Mouse (Mus musculus) hindbrain, postnatal 0 days (tissue): ENCODE measurements around the gene Ccdc157. TPM values are rescaled to one million over a fixed set of nuclear protein-coding genes. Genes with fewer than 3 reads are reported as not detected.
"Not testable (repeated sequence)": the region's sequence is repeated elsewhere in the genome, so short reads cannot be mapped to it uniquely, and the experiment has no call there.

Experiments
- ATAC-seq: fragments of 200-750 bp; cut with Nextera tagmentation; 2 replicates; pipeline ENCODE4 v1.8.0; 2017; ENCODE audit warnings: mild to moderate bottlenecking, moderate TSS enrichment, moderate library complexity
- DNase-seq: peaks from one replicate; pipeline ENCODE4 v3.0.0-alpha.2; 2015; ENCODE audit warnings: low spot score
- H3K27ac ChIP-seq: fragments of 300-500 bp; sonication (generic); 2 replicates; pipeline ENCODE4 v1.5.1; 2014; ENCODE audit warnings: mild to moderate bottlenecking
- H3K27me3 ChIP-seq: fragments of 300-500 bp; sonication (generic); 2 replicates; pipeline ENCODE4 v1.6.1; 2014; ENCODE audit warnings: low read length, mixed read lengths; ENCODE audit not compliant: insufficient read depth
- H3K36me3 ChIP-seq: fragments of 300-500 bp; sonication (generic); 2 replicates; pipeline ENCODE4 v1.6.1; 2014; ENCODE audit warnings: low read length, mixed read lengths; ENCODE audit not compliant: insufficient read depth
- H3K4me1 ChIP-seq: fragments of 300-500 bp; sonication (generic); 2 replicates; pipeline ENCODE4 v1.6.1; 2014; ENCODE audit warnings: antibody characterized with exemption, low read length, mixed read lengths; ENCODE audit not compliant: insufficient read depth
- H3K4me2 ChIP-seq: fragments of 300-500 bp; sonication (generic); 2 replicates; pipeline ENCODE4 v1.6.1; 2014; ENCODE audit warnings: low read depth, mild to moderate bottlenecking, low read length, moderate library complexity, mixed read lengths
- H3K4me3 ChIP-seq: fragments of 300-500 bp; sonication (generic); 2 replicates; pipeline ENCODE4 v1.5.1; 2014; ENCODE audit warnings: low read length
- H3K9ac ChIP-seq: fragments of 300-500 bp; sonication (generic); replicated peaks from 2 replicates; pipeline ENCODE4 v1.6.1; 2014; ENCODE audit warnings: mild to moderate bottlenecking, low read length, moderate library complexity, mixed read lengths
- H3K9me3 ChIP-seq: fragments of 300-500 bp; sonication (generic); 2 replicates; pipeline ENCODE4 v1.6.1; 2016; ENCODE audit warnings: low read length, mixed read lengths
- CTCF ChIP-seq: IDR thresholded peaks from 2 replicates; pipeline ENCODE4 v1.5.1; 2016; ENCODE audit warnings: antibody characterized with exemption, control low read depth, low read depth
- WGBS: fragments of 180-500 bp; shearing (Covaris S2); extraction: QIAGEN DNeasy Blood & Tissue Kit; methylation state at CpG from one replicate; pipeline ENCODE4 v1.1.7; 2014; 5-methylcytosine and 5-hydroxymethylcytosine counted together
- polyA plus RNA-seq: library from polyadenylated mRNA; unstranded; fragments of >200 nt; fragmentation: Nextera tagmentation; extraction: Ambion mirVana; gene quantifications from 2 replicates; pipeline ENCODE4 v1.2.1, GENCODE M21; 2015
- total RNA-seq: library from RNA; depleted of rRNA; stranded (reverse); fragments of >200 nt; gene quantifications from 2 replicates; pipeline ENCODE4 v1.2.3, GENCODE M21; 2014

Ccdc157 gene
- total and polyA plus RNA-seq, 2 experiments from 2014 or later, result 10.9 to 20.8 TPM

- no peaks in the 10 kb centered on the region for H3K9me3 ChIP-seq
- 1% methylated on average over 63 of the region's 66 CpGs for WGBS
- ATAC-seq (peak; percentile 92), DNase-seq (peak; percentile 97)
- TF ChIP-seq CTCF, result peak; percentile 77
- peak within 1 kb of the TSS; percentile 95 for H3K27ac ChIP-seq
- peaks cover 17% of the 10 kb centered on the region for H3K36me3 ChIP-seq
- H3K4me2 ChIP-seq, result peak within 1 kb of the TSS; percentile 89
- H3K9ac ChIP-seq, result peak within 1 kb of the TSS; percentile 98
- peaks cover 14% of the 10 kb centered on the region for H3K4me1 ChIP-seq
- no peaks in the 10 kb centered on the region for H3K27me3 ChIP-seq
- peak within 1 kb of the TSS; percentile 91 for H3K4me3 ChIP-seq
Measured at GRCm38 (mm10) chr11:4134986-4135935, 24.8 kb downstream of the Ccdc157 start, which contains the start of gene Rnf215. TSS of gene Rnf215 (plus strand) at chr11:4135202.

GRCm38 (mm10) chr11:4134400-4134799, 25.7 kb downstream of the Ccdc157 start:
- H3K27me3 ChIP-seq, result no peaks in the 10 kb centered on the region
- H3K4me2 ChIP-seq, result peak overlapping the region; percentile 89
- WGBS, result 63% methylated on average over 6 of the region's 6 CpGs
- no peak; the same call in 1 of the 2 replicates for ATAC-seq
- peaks cover 14% of the 10 kb centered on the region for H3K4me1 ChIP-seq
- peaks cover 8% of the 10 kb centered on the region; the same call in 1 of the 2 replicates for H3K36me3 ChIP-seq
- H3K9me3 ChIP-seq, result no peaks in the 10 kb centered on the region
- no peak for DNase-seq
- H3K4me3 ChIP-seq, result no peak overlapping the region
- H3K9ac ChIP-seq, result 0 out of 2 replicates have a peak overlapping the region, but pooled peaks have one; percentile 98
- TF ChIP-seq CTCF, result no peak
- H3K27ac ChIP-seq, result peak overlapping the region; percentile 95; the same call in 1 of the 2 replicates

GRCm38 (mm10) chr11:4133450-4133849, 26.6 kb downstream of the Ccdc157 start:
- 55% methylated on average over 3 of the region's 3 CpGs for WGBS
- no peak overlapping the region for H3K4me2 ChIP-seq
- no peak for DNase-seq
- 0 out of 2 replicates have a peak, but pooled peaks cover 7% of the 10 kb centered on the region for H3K36me3 ChIP-seq
- no peak for ATAC-seq
- no peak overlapping the region for H3K4me3 ChIP-seq
- H3K27ac ChIP-seq, result no peak overlapping the region
- TF ChIP-seq CTCF, result peak; percentile 62
- no peaks in the 10 kb centered on the region for H3K27me3 ChIP-seq
- H3K9ac ChIP-seq, result no peak overlapping the region
- peaks cover 14% of the 10 kb centered on the region for H3K4me1 ChIP-seq
- H3K9me3 ChIP-seq, result no peaks in the 10 kb centered on the region

GRCm38 (mm10) chr11:4128461-4128860, 31.6 kb downstream of the Ccdc157 start:
- not testable (repeated sequence) for H3K9me3 ChIP-seq, DNase-seq, H3K36me3 ChIP-seq, H3K4me2 ChIP-seq, H3K27ac ChIP-seq, ATAC-seq, H3K4me1 ChIP-seq, H3K4me3 ChIP-seq, H3K27me3 ChIP-seq, H3K9ac ChIP-seq
- 96% methylated on average over 4 of the region's 4 CpGs for WGBS

- no peak overlapping the region for H3K27ac ChIP-seq
Measured at GRCm38 (mm10) chr11:4127059-4127458, 33.0 kb downstream of the Ccdc157 start.

GRCm38 (mm10) chr11:4123922-4124321, 36.2 kb downstream of the Ccdc157 start:
- DNase-seq, result peak; percentile 29
- H3K36me3 ChIP-seq, result no peaks in the 10 kb centered on the region
- TF ChIP-seq CTCF, result peak; percentile 66
- H3K4me3 ChIP-seq, result no peak overlapping the region
- WGBS, result 60% methylated on average over 5 of the region's 5 CpGs
- H3K9me3 ChIP-seq, result peaks cover 3% of the 10 kb centered on the region; the same call in 1 of the 2 replicates
- H3K27me3 ChIP-seq, result no peaks in the 10 kb centered on the region
- no peak overlapping the region for H3K9ac ChIP-seq
- no peak overlapping the region for H3K4me2 ChIP-seq
- no peak for ATAC-seq
- H3K4me1 ChIP-seq, result peaks cover 10% of the 10 kb centered on the region; the same call in 1 of the 2 replicates
- H3K27ac ChIP-seq, result no peak overlapping the region

More at GRCm38 (mm10) chr11:4127059-4127458, 33.0 kb downstream of the Ccdc157 start:
- no peaks in the 10 kb centered on the region for H3K27me3 ChIP-seq
- WGBS, result 89% methylated on average over 1 of the region's 1 CpGs
- no peak for ATAC-seq
- peak; percentile 31 for TF ChIP-seq CTCF
- no peaks in the 10 kb centered on the region for H3K36me3 ChIP-seq
- no peak overlapping the region for H3K9ac ChIP-seq
- no peak overlapping the region for H3K4me3 ChIP-seq
- no peak for DNase-seq
- no peaks in the 10 kb centered on the region for H3K4me1 ChIP-seq
- peaks cover 3% of the 10 kb centered on the region; the same call in 1 of the 2 replicates for H3K9me3 ChIP-seq
- H3K4me2 ChIP-seq, result no peak overlapping the region
